12 mouse cellular contexts compared by ENCODE assay signal in the genomic region with DNA sequence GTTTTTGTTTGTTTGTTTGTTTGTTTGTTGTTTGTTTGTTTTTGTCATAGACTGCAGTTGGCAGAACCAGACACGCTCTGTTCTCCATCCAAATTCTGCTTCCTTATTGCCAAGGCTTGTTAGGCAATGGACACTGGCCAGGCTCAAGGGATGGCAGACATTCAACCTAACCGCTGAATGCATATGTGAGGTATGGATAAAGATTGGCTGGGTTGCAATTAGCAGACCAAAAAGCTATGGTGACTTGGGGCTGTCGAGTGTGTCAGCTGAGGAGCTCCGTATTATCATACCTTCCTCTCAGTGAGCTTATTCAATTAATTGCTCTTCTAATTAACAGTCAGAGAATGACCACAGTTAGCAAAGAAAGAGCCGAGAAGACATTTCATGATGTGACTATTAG.
"Had no signal": no experiment of that assay in that cellular context is flagged by ENCODE, and none has a peak within 500 bp of the region (broad histone marks: within the 10 kb centered on the region; RNA-seq: fewer than 3 reads in every experiment).

No protein-coding gene starts in this region.

- H3K4me1 ChIP-seq: limb, embryonic 15.5 days; liver, embryonic 12.5 days; neural tube, embryonic 13.5 days; stomach, embryonic 15.5 days had no signal

- DNase-seq: kidney, postnatal 10 days; kidney, postnatal 4 days; lung, embryonic 14.5 days; lung, postnatal 10 days; lung, postnatal 4 days; retina, postnatal 1 day; thymus, adult 2 months; thymus, postnatal 25 days had no signal

- ATAC-seq: liver, embryonic 12.5 days had no signal

- H3K27me3 ChIP-seq: limb, embryonic 15.5 days; liver, embryonic 12.5 days; neural tube, embryonic 13.5 days; stomach, embryonic 15.5 days had no signal

- H3K36me3 ChIP-seq: limb, embryonic 15.5 days; liver, embryonic 12.5 days; neural tube, embryonic 13.5 days; stomach, embryonic 15.5 days had no signal

- H3K9ac ChIP-seq: limb, embryonic 15.5 days; liver, embryonic 12.5 days; lung, embryonic 14.5 days; neural tube, embryonic 13.5 days; stomach, embryonic 15.5 days had no signal

- H3K9me3 ChIP-seq: limb, embryonic 15.5 days; liver, embryonic 12.5 days; neural tube, embryonic 13.5 days; stomach, embryonic 15.5 days had no signal

- H3K27ac ChIP-seq: limb, embryonic 15.5 days; liver, embryonic 12.5 days; neural tube, embryonic 13.5 days; stomach, embryonic 15.5 days had no signal

- H3K4me3 ChIP-seq: limb, embryonic 15.5 days; liver, embryonic 12.5 days; neural tube, embryonic 13.5 days; stomach, embryonic 15.5 days had no signal

- H3K4me2 ChIP-seq: limb, embryonic 15.5 days; liver, embryonic 12.5 days; lung, embryonic 14.5 days; neural tube, embryonic 13.5 days; stomach, embryonic 15.5 days had no signal
